Mouse (Mus musculus) cerebellum, adult 9-11 months (tissue): ENCODE results near the gene Wdr59.

Experiments
- DNase-seq: peaks from one replicate; pipeline ENCODE4 v3.0.0; 2022

Wdr59 gene

DNA sequence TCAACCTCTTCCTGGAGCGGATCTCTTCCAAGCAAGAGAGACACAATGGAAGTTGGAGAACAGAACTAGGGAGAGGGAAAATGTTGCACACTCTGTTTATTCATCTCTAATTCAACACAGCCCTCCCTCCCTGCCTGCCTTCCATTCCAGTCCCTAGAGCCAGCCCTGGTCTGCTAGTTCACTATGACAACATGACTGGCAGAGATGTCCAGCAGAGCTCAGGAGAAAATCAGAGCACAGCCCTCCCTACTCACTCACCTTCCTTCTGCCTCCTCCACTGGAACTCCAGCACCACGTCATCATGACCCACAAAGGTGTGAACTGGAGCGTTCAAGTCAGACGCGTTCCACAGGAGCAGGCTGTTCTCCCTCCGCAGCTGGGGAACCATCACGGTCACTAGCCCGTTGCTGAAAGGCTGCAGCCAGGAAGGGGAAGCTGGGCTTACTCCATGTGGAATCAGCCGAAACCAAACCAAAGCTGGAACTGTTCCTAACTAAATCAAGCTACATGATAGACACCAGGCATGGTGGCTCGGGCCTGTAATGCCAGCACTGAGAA lies 31.8 kb downstream of the Wdr59 start:
- no peak for DNase-seq

DNA sequence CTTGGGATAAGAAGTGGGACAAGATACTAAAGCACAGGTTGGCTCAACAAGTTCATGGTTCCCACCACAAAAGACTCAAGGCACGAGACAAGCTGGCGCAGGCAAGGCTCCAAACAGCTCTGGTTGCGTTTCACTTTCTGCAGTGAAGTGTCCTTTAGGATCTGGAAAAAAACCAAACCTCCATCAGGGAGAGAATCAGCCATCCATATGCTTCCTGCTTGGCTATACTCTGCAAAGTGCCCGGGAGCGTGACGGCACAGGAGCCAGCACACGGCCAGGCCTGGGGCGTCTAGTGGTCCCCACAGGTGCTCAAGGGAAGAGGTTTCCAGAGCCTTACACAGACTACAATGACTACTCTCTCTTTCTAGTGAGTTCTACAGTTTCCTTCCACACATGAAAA lies 41.2 kb downstream of the Wdr59 start:
- peak; percentile 15 for DNase-seq

DNA sequence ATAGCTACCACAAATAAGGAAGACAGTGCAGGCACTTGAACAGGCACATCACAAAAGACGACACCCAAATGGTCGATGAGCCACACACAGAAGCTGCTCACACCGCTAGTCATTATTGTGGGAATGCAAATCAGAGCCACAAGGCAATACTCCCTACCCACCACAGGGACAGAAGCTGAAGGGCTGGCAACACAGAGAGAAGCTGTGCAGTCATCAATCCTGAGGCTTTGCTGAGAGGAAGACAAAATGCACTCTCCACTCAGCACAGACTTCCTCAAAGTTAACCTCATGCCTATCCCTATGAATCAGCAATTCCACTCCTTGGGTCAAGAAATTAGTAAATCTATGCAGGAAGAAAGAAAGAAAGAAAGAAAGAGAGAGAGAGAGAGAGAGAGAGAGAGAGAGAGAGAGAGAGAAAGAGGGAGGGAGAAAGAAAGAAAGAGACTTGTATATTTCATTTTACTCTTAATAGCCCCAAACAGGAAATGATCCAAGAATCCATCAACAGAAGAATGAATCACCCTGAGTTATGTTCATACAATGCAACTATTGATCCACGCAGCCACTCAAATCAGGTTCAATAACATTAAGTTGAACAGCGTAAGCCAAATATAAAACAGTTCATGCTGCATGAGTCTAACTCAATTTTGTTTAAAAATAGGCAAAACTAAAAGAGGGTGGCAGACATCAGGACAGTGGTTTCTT lies 44.0 kb downstream of the Wdr59 start:
- no peak for DNase-seq

GRCm38 (mm10) chr8:111471526-111472081 lies 50.3 kb downstream of the Wdr59 start:
- DNase-seq = no peak

GRCm38 (mm10) chr8:111469013-111469412 lies 52.9 kb downstream of the Wdr59 start:
- peak; percentile 9 for DNase-seq

- no peak for DNase-seq
These were observed 56.6 kb downstream of the Wdr59 start for GRCm38 (mm10) chr8:111465341-111465740.

DNA sequence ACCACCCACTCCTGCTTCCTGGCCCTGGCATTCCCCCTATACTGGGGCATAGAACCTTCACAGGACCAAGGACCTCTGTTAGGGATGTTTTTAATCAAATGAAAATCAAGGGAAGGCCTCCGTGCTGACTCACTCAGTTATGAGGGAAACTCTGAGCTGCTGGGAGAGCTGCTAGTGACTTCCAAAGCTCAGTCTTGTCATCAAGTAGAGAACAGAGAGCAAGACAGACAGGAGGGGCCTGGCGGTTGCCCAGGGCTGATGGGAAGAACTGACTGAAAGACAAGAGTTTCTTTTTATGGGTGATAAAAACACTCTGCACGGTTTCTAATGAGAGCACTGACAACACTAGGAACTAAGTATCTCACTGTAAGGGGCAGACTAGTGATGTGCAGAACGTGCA lies 57.4 kb downstream of the Wdr59 start:
- DNase-seq = no peak

DNA sequence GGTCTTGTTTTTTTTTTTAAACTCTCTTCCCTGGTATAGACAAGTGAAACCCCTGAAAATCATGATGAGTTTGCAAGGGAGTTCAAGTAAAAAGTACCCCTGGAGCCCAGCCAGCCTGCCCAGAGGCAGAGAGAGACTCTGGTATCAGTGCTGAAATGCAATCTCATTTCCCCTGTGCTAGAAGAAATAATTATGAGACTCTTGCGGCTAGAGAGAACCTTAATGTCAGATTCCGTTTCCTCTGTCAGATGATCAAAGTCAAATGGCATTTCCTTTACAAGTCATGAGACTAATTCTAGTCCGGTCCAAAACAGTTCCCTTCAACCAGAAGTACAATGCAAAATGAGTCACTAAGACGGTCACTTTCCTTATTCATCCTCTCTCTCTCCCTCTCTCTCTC lies 72.2 kb downstream of the Wdr59 start:
- no peak for DNase-seq

DNA sequence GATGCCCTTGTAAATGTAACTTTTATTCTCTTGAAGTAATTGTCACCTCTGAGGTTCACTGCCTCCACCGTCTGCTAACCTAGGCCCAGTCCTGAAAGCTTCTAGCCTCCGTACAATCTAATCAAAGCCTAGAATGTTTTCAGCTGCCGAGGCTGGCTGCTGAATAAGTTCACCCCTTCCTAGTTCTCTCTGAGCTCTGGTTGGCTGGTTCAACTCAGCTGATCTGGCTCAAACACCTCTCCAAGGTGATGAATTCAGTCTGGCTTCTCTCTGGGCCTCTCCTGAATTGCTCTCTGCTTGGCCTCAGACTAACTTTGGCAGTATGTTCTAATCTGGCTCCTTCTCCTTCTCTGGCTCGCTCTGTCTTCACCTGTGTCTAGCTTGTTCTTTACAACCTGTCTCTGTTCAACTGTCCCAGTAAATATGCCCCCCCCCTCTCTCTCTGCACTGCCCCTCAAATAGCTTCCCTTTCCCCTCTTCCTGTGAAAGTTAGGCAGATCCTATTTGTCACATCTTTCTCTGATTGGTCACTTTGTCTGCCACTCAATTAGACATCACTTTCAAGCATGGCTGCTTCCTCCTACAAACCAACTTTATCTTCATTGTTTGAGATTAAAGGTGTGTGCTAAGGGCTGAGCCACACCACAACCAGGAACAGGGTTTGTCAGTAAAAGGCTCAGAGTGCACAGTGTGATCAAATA lies 75.8 kb downstream of the Wdr59 start:
- DNase-seq = no peak

DNA sequence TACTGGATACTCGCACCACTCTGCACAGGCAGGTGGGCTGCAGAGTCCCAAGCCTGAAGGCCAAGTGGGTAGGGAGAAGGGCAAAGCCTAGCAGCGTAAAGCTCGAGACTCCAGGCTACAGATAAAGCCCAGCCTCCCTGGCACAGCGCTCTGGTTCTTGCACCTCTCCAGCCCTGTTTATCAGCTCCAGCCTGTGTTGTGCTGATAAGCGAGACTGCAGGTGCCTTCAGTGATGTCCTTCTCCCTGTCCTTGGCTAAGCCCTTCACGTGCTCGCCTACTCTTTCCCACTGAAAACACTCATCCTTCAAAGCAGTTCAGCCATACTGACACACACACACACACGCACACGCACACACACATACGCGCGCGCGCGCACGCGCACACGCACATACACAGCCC lies 76.3 kb downstream of the Wdr59 start:
- DNase-seq = no peak

DNA sequence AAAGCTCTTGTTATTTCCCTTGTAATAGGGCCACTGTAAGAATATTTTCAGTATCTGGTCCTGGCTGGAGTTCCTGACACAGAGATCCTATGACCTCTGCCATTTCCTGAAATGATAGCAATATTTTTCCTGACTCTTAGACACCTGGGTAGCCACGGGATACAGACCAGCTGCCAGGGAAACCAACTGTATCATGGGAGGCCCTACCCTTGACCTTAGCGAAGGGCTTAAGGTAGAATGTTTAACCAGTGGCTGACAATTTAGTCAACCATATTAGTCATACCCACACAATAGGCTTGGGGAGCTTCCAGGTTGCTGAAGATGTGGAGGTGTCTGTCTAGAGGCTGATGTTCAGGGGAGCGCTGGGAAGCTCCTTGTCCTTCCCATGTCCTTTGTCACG lies 77.6 kb downstream of the Wdr59 start:
- DNase-seq = no peak

- DNase-seq = peak; percentile 78
These were observed 82.7 kb downstream of the Wdr59 start for GRCm38 (mm10) chr8:111439189-111439588.

DNA sequence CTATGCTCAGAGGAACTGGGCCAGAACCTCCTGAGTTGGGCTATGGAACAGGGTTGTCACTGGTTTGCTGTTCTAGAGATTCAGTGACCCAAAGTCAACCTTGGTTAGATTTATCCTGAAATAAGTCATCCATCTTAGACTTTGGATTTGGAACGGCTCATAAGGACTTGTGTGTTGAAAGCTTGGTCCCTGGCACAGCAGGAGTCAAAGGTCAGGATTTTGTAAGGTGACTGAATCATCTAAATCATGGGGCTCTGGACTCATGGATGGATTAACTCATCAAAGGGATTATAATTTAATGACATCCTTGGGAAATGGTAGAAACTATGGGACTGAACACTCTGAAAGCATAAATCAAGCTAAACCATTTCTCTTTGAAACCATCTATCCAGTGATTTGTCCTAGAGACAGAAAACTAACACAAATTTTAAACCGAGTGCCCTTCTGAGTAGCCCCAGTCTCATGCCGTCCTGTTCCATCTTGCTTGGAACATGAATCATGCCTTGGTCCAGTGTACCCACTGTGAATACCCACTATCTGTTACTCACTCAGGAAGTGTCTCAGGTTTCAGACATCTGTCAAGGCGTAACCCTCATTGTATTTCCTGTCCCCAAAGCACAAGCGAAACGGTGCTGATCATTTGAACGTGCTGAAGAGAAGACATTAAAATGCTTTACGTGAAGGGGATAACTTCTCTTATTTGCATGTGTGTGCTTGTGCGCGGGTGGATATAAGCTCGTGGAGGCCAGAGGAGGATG lies 86.6 kb downstream of the Wdr59 start:
- no peak for DNase-seq

DNA sequence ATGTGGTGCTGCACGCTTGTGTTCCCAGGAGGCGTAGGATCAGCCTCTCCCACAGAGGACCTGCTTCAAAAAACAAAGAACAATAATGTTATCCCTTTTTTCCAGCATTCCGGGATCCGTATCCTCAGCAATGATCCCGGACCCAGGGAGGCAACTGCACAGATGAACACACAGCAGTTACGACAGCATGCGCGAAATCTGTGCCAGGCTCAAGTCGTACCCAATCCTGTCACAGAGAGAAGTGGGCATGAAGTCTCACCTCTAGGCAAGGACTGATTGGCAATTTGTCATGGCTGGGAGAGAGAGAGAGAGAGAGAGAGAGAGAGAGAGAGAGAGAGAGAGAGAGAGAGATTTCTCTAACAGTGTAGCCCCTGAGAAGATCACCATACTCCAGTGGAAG lies 97.2 kb downstream of the Wdr59 start:
- peak; percentile 91 for DNase-seq

DNA sequence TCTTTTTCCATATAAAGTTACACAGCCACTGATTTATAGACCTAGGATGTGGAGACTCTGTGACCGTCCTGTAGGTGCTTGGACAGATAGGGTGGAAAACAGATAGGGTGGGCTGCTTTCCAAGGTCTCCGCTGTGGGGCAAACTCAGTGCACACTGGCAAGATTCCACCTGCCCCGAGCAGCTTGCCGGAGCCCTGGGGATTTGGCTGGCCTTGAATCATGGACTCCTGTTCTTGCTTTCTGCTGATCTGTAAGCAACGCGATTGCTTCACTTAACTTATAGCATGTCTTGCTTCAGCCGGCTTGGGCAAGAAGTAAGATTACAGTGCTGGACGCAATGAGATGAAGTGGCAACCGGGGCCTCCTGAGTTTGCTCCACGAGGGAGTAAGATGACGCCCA lies 97.7 kb downstream of the Wdr59 start:
- DNase-seq = peak; percentile 89

DNA sequence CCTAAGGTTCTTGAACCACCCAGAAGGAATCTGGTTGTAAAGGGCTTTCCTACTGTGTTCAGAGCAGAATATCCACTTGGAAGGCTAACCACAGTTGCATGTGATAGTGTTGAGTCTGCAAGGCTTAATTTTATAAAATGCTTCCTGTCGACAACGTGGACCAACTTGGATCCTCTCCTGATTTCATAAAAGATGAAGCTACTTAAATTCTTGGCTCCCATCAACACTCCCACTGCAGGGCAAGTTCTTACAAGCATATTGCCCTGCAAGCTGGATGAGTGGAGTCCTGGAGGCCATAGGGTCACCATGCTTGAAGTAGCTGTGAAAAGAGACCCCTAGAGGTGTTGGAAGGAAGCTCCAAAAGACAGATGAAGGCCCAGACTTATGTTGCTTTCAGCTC lies 99.3 kb downstream of the Wdr59 start:
- DNase-seq = peak; percentile 21

- no peak for DNase-seq
These were observed 102.7 kb downstream of the Wdr59 start for GRCm38 (mm10) chr8:111419171-111419570.

DNA sequence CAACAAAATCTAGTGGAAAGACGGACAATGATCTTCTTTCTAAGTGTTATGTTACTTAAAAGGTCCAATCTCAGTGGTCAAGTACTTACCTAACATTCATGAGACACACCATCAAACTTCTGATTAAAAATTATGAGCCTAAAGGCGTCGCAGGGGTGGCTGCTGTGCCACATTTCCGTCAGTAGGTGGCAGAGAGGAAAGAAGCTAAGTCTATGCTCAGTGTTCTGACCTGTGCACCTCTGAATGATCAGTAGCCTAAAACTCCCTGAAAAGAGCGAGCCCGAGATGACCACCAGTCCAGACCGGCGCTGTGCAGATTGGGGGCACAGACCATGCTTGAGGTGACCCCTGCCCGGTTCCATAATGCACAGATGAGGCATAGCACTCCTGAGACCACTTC lies 103.3 kb downstream of the Wdr59 start:
- DNase-seq = peak; percentile 39

DNA sequence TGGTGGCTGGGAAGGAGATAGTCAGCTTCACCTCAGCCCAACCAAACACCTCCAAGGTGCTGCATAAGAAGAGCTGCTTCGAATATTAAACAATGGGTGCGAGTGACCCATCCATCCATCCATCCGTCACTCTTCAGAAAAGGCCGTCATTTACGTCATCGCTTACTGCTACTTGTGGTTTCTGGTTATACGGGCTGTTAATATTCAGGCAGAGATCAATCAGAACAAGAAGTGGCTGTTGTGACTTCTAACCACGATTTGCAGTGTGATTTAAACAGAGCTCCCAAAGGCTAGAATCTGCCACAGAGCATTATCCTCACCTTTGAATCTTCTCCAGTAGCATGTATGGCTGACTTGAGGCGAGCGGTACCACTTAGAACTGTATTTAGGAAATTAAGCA lies 104.7 kb downstream of the Wdr59 start:
- no peak for DNase-seq

DNA sequence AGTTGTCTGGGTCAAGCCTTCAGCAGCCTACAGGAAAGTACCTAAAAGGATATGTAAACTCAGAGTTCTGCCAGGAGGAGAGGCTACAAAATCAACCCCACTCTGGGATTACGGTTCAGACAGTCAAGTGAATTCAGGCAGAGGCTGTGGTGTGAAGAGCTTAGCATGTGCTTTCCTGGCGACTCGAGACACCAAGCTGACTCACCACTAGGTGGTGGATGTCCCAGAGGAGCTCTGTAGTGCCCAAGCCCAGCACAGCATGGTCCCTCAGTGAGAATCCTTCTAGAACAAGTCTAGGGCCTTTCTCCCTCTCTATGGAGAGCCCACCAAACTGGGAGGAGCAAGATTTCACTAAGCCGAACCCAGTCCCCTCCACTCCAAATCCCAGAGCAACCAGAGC lies 118.5 kb downstream of the Wdr59 start:
- DNase-seq = no peak
